Mouse (Mus musculus) olfactory bulb, adult 2 months (tissue): ENCODE measurements around the gene Stx3.

ENCODE experiments used
- CTCF ChIP-seq: fragments of 200-500 bp; IDR thresholded peaks from 2 replicates; pipeline ENCODE4 v1.5.1; 2012; ENCODE audit warnings: low read depth, mild to moderate bottlenecking, low read length, moderate library complexity; ENCODE audit not compliant: insufficient read depth
- POLR2A ChIP-seq: fragments of 200-500 bp; IDR thresholded peaks from 2 replicates; pipeline ENCODE4 v1.6.1; 2012; ENCODE audit warnings: mild to moderate bottlenecking, low read depth, low read length, moderate library complexity; ENCODE audit not compliant: insufficient read depth

- TF ChIP-seq POLR2A (no peak), CTCF (no peak)
Observed at GRCm38 (mm10) chr19:11736455-11736854, 82.7 kb downstream of the Stx3 start.
